Mouse (Mus musculus): Measurements from ENCODE around the gene Timmdc1. TPM values are rescaled to one million over a fixed set of nuclear protein-coding genes. Genes with fewer than 3 reads are reported as not detected.

Gene Timmdc1
- polyA plus RNA-seq (2016; fragmentation: Nextera tagmentation; extraction: Ambion mirVana), result 31.6 and 35.1 TPM in 2 replicates

GRCm38 (mm10) chr16:38522129-38523084 lies at the start of gene Timmdc1:
Gene Timmdc1, minus strand, starts transcription at chr16:38522663.
- H3K9ac ChIP-seq, result peak within 1 kb of the TSS; percentile 80
- WGBS, result under 1% methylated on average over 73 of the region's 73 CpGs
- peak; percentile 99 for ATAC-seq (ENCODE audit: low FRiP score)
- no peaks in the 10 kb centered on the region for H3K9me3 ChIP-seq (replicated peaks)
- peak within 1 kb of the TSS; percentile 61 for H3K4me2 ChIP-seq (replicated peaks)
- H3K4me3 ChIP-seq, result peak within 1 kb of the TSS; percentile 74
- peaks cover 39% of the 10 kb centered on the region for H3K36me3 ChIP-seq
- peaks cover 12% of the 10 kb centered on the region for H3K4me1 ChIP-seq
- no peaks in the 10 kb centered on the region for H3K27me3 ChIP-seq
- peak within 1 kb of the TSS; percentile 96 for H3K27ac ChIP-seq

- ATAC-seq (ENCODE audit: low FRiP score), result no peak
- 98% methylated on average over 3 of the region's 3 CpGs for WGBS
- peaks cover 51% of the 10 kb centered on the region for H3K36me3 ChIP-seq
These were observed 49.0 kb upstream of the Timmdc1 start for GRCm38 (mm10) chr16:38571481-38571880.

GRCm38 (mm10) chr16:38568192-38568591 lies 45.7 kb upstream of the Timmdc1 start:
- no peak for ATAC-seq (ENCODE audit: low FRiP score)
- H3K9ac ChIP-seq, result no peak overlapping the region
- WGBS, result 99% methylated on average over 5 of the region's 5 CpGs

More at GRCm38 (mm10) chr16:38571481-38571880, 49.0 kb upstream of the Timmdc1 start:
- Histone ChIP-seq H3K27ac (no peak overlapping the region), H3K4me1 (no peaks in the 10 kb centered on the region), H3K4me3 (no peak overlapping the region), H3K9me3 (replicated peaks) (no peaks in the 10 kb centered on the region), H3K27me3 (no peaks in the 10 kb centered on the region), H3K9ac (no peak overlapping the region), H3K4me2 (replicated peaks) (no peak overlapping the region)

DNA sequence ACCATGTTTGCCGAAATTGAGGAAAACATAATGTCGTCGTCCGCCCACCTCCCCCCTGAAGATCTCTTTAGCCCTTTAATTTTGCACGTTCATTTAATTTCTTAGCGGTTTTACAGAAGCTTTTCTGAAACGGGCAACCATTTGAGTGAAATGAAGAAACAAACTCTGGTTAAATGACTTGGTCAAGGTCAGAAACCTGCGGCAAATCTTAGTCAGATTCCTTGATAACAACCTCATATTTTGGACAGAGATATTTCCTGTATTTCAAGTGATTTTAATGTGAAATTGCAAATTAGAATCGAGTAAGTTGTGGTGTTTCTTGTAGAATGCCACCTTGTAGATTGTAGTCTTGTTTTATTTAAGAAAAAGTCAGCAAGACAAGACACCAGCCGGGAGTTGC lies 41.1 kb upstream of the Timmdc1 start:
- 43% methylated on average over 10 of the region's 10 CpGs for WGBS
- Histone ChIP-seq H3K4me2 (replicated peaks) (peak overlapping the region; percentile 73), H3K27ac (no peak overlapping the region), H3K4me1 (peaks cover 11% of the 10 kb centered on the region), H3K36me3 (peaks cover 15% of the 10 kb centered on the region), H3K4me3 (peak overlapping the region; percentile 86), H3K9ac (peak overlapping the region; percentile 85), H3K27me3 (peaks cover 16% of the 10 kb centered on the region; the same call in 1 of the 2 replicates), H3K9me3 (replicated peaks) (no peaks in the 10 kb centered on the region)
- no peak for ATAC-seq (ENCODE audit: low FRiP score)

More at GRCm38 (mm10) chr16:38568192-38568591, 45.7 kb upstream of the Timmdc1 start:
- Histone ChIP-seq H3K36me3 (peaks cover 42% of the 10 kb centered on the region), H3K9me3 (replicated peaks) (no peaks in the 10 kb centered on the region), H3K27me3 (no peaks in the 10 kb centered on the region), H3K4me2 (replicated peaks) (no peak overlapping the region), H3K4me3 (no peak overlapping the region), H3K4me1 (peaks cover 8% of the 10 kb centered on the region), H3K27ac (no peak overlapping the region)

DNA sequence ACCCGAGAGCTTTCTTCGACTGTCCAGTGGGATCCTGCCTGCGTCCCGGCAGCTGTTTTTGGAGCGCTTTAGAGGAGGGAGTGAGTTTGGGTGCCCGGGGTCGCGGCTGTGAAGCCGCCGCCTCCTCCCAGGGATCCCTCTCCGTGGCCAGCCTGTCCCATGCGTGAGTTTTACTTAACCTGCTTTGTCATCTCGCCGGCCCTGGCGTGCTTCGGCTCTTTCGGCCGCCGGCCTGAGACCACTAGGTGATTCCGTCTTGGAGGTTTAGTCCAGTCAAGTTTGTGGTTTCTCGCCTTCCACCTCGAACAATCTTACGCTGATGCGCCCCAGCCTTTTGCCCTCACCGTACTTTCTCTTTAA lies 40.5 kb upstream of the Timmdc1 start:
- 1% methylated on average over 25 of the region's 25 CpGs for WGBS
- peak overlapping the region; percentile 78 for H3K27ac ChIP-seq

DNA sequence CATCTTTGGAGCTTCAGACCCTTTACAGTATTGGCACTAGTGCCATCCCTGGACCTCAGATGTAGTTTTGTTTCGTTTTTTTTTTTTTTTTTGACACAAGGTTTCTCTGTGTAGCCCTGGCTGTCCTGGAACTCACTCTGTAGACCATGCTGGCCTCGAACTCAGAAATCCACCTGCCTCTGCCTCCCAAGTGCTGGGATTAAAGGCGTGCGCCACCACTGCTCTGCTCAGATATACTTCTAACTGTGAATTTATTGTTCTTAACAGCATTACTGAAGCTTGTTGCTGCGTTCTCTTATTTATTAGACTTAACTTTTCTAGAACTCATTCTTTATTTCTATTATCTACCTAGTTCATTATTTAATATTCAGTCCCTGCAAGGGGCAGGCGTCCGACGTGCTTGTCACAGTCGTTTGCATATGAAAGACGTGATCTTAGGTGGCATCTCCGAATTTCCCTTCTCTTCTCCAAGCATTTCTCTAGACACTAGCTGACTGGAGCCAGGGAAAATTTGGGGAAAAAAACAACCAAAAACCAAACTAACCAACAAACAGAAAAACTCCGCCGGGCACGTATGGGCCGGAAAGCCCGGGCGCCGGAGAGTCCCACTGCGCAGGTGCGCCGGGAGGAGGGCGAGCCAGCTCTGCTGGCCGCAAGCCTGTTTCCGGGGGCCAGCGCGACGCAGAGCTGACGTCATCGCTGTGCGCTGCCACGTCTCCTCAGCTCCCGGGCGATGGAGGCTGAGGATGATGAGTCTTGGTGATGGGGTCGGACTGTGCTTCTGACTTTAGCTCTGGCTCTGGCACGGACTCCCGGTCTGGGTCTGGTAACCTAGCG lies 39.9 kb upstream of the Timmdc1 start:
- H3K9ac ChIP-seq, result peak overlapping the region; percentile 85
- peaks cover 16% of the 10 kb centered on the region; the same call in 1 of the 2 replicates for H3K27me3 ChIP-seq
- H3K9me3 ChIP-seq (replicated peaks), result no peaks in the 10 kb centered on the region
- H3K4me1 ChIP-seq, result peaks cover 11% of the 10 kb centered on the region
- peak overlapping the region; percentile 78 for H3K27ac ChIP-seq
- 8% methylated on average over 37 of the region's 37 CpGs for WGBS
- peak overlapping the region; percentile 86 for H3K4me3 ChIP-seq
- peak; percentile 97 for ATAC-seq (ENCODE audit: low FRiP score)
- H3K4me2 ChIP-seq (replicated peaks), result peak overlapping the region; percentile 73
- H3K36me3 ChIP-seq, result peaks cover 9% of the 10 kb centered on the region; the same call in 1 of the 2 replicates

More for the DNA sequence above, 40.5 kb upstream of the Timmdc1 start:
- H3K4me1 ChIP-seq, result peaks cover 11% of the 10 kb centered on the region
- no peaks in the 10 kb centered on the region for H3K9me3 ChIP-seq (replicated peaks)
- H3K4me3 ChIP-seq, result peak overlapping the region; percentile 86
- peak overlapping the region; percentile 85 for H3K9ac ChIP-seq
- peaks cover 16% of the 10 kb centered on the region; the same call in 1 of the 2 replicates for H3K27me3 ChIP-seq
- peak overlapping the region; percentile 73 for H3K4me2 ChIP-seq (replicated peaks)
- ATAC-seq (ENCODE audit: low FRiP score), result no peak; the same call in 1 of the 2 replicates
- H3K36me3 ChIP-seq, result peaks cover 9% of the 10 kb centered on the region

DNA sequence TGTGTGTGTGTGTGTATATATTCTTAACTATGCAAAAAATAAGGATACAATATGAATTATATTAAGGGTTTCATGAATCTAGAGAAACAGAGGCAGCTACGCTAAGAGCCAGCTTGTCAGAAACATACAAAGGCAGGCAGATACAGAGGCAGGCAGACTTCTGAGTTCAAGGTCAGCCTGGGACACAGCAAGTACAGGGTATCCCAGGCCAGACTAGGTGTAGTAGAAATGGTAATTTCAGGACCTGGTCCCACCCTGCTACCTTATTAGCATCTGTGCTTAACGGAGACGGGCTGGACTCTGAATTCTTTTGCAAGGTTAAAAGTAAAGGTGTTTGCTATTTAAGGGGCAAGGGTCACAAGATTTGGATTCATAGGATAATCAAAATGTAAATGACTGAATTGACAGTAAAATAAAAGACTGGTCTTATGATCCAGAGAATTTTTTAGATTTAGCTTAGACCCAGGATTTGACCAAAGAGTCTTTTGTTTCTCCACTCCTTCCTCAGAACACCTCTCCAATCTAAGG lies 35.8 kb upstream of the Timmdc1 start, which contains the start of gene Tmem39a:
Gene Tmem39a (plus strand): TSS at position 478 of the 528 bp plus-strand sequence.
- 0 out of 2 replicates have a peak, but pooled peaks cover 3% of the 10 kb centered on the region for H3K4me1 ChIP-seq

DNA sequence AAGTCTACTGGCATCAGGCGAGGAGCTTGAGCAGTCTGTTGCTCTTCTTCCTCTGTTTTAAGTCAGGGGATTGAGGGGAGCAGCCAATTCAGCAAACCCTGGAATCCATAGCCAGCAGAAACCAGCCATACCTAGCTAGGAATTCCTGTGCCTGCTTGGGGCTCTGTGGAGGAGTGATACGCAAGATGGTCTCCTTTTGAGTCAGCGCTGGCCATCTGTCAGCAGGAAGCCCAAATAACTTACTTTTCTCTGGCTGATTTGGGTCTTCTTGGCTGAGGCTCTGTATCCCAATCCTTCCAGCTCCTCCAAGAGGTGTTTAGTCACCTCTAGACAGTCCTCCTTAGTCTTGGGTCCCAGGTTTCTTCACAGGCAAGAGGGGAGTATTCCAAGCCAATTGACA lies 33.5 kb upstream of the Timmdc1 start:
- no peak overlapping the region for H3K9ac ChIP-seq
- H3K4me3 ChIP-seq, result no peak overlapping the region
- no peaks in the 10 kb centered on the region for H3K36me3 ChIP-seq
- H3K4me2 ChIP-seq (replicated peaks), result no peak overlapping the region
- H3K27me3 ChIP-seq, result peaks cover 47% of the 10 kb centered on the region
- no peaks in the 10 kb centered on the region for H3K9me3 ChIP-seq (replicated peaks)
- WGBS, result 78% methylated on average over 3 of the region's 3 CpGs
- H3K4me1 ChIP-seq, result no peaks in the 10 kb centered on the region
- no peak overlapping the region for H3K27ac ChIP-seq
- ATAC-seq (ENCODE audit: low FRiP score), result no peak

More for the DNA sequence above, 35.8 kb upstream of the Timmdc1 start, which contains the start of gene Tmem39a:
- Histone ChIP-seq H3K27me3 (peaks cover 35% of the 10 kb centered on the region), H3K9me3 (replicated peaks) (no peaks in the 10 kb centered on the region), H3K27ac (no peak within 1 kb of the TSS), H3K4me2 (replicated peaks) (no peak within 1 kb of the TSS), H3K36me3 (no peaks in the 10 kb centered on the region), H3K4me3 (no peak within 1 kb of the TSS), H3K9ac (no peak within 1 kb of the TSS)
- 87% methylated on average over 3 of the region's 3 CpGs for WGBS
- no peak for ATAC-seq (ENCODE audit: low FRiP score)

DNA sequence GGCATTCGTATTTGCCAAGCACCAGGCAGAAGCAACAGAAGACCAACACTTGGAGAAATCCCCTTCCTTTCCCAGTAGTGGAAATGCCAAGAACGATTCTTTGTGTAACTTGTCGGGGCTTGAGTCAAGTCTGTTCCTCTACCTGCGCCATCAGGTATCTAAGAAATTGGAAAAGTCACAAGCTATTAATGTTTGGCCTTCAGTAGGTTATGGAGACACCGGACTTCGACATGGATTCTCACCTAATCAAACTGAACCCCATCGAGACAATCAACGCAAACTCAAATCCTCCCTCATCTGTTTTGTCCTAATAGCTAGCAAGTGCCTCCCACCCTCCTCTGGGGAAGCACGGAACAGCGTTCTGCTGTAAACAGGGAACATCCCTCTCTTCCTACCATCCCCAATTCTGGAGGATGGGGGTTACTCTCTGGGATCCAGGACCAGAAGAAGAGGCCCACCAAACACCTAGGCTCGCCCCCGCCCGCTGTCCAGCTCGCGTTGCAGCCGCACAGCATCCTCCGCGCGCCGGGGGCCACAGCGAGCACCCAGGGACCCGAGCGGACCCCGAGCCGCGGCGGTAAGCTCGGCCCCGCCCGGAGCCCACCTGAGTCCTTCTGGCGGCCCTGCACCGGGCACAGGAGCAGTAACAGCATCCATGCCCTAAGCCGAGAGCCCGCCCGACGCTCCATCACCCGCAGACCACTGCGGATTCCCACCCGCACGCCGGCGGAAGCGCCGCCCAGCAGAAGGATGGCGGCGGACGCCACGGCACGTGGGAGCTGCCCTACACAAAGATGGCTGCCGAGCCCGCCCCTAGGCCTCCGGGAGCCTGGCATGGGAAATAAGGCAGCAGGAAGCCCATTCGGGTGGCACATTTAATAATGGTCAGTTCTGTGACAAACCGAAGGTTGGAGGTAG lies 27.3 kb upstream of the Timmdc1 start, which contains the start of gene Poglut1:
Gene Poglut1 (minus strand): TSS at position 780 of the 918 bp plus-strand sequence.
- WGBS, result 3% methylated on average over 54 of the region's 54 CpGs
- peaks cover 17% of the 10 kb centered on the region for H3K36me3 ChIP-seq
- H3K9ac ChIP-seq, result peak within 1 kb of the TSS; percentile 91
- peak within 1 kb of the TSS; percentile 64 for H3K4me3 ChIP-seq
- ATAC-seq (ENCODE audit: low FRiP score), result peak; percentile 95
- H3K9me3 ChIP-seq (replicated peaks), result no peaks in the 10 kb centered on the region
- peaks cover 17% of the 10 kb centered on the region for H3K4me1 ChIP-seq
- peak within 1 kb of the TSS; percentile 71 for H3K4me2 ChIP-seq (replicated peaks)
- peaks cover 17% of the 10 kb centered on the region for H3K27me3 ChIP-seq
- H3K27ac ChIP-seq, result peak within 1 kb of the TSS; percentile 82

- H3K36me3 ChIP-seq, result peaks cover 32% of the 10 kb centered on the region
- peak overlapping the region; percentile 71; the same call in 1 of the 2 replicates for H3K4me2 ChIP-seq (replicated peaks)
- no peaks in the 10 kb centered on the region for H3K9me3 ChIP-seq (replicated peaks)
- peaks cover 10% of the 10 kb centered on the region for H3K27me3 ChIP-seq
- H3K4me3 ChIP-seq, result no peak overlapping the region
- ATAC-seq (ENCODE audit: low FRiP score), result no peak
- 91% methylated on average over 1 of the region's 1 CpGs for WGBS
- H3K9ac ChIP-seq, result no peak overlapping the region
- no peak overlapping the region for H3K27ac ChIP-seq
- H3K4me1 ChIP-seq, result peaks cover 17% of the 10 kb centered on the region
These were observed 25.5 kb upstream of the Timmdc1 start for GRCm38 (mm10) chr16:38548000-38548399.

All from hindbrain, embryonic 12.5 days (tissue).